Mouse (Mus musculus) thymus, postnatal 25 days (tissue): ENCODE data around the gene Kat6b.

Experiments
- DNase-seq: peaks from one replicate; pipeline ENCODE4 v3.0.0; 2022

The Kat6b gene

DNA sequence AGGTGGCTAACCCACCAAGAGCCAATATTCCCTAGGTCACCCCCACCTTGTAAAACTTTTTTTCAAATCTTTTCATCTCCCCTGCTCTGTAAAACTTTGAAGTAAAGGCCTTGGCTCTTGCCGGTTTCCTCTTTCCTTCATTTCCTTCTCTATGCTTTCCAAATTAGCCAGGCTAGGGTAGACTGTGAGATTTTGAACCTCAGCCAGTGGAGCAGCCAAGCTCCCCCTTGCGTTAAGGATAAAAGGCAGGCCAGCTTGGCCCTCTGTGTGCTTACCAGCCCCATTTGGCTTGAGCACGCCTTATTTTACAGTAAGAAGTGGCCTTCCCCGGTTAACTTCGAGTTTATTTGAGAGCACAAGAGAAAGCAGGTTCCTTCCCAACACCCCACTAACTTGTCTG lies 193.2 kb downstream of the Kat6b start:
- no peak for DNase-seq

DNA sequence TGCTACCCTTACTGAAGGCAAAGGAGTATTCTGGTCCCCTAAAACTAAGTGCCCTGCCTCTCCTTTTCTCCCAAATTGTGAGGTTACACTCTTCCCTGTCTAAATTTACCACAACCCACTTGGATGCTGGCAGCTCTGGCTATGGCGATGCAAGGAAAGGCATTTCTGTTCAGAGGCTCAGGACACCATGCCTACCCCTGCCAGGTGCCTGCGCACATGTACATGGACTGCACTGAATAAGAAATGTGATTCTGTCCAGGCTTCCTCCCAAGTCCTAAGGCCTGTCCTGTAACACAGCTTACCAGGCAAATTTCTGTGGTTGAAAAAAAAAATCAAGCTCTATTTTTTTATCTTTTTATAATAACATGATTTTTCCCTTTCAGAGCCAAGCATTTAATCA lies 195.0 kb downstream of the Kat6b start:
- DNase-seq = no peak

DNA sequence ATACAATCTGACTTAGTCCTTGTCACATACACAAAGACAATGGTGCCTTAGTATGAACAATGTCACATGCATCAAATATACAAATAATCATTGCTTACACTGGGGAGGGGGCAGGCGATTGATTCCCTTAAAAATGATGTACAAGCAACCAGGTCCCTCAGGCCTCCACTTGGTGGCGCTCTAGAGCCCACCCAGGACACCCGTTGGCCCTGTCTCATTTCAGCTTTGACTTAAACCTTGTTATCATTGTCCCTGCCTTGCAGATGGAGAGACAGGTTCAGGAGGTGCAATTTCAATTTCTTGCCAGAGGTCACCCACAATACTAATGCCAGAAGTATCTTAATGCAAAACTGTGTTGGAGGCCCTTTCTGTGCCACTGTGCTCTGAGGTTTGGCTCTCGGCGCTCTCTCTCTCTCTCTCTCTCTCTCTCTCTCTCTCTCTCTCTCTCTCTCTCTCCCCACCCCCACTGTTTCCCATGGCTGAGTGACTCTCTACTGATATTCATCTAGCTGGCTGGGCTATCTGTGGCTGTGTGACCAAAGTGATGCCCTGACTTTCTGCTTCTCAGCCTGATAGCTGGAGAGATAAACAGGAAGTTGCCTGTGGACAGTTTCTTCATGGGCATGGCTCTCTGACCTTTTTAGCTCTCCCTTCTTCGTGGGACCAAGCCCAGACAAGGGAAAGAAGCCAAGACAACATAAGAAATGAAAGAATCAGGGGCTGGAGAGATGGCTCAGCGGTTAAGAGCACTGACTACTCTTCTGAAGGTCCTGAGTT lies 197.5 kb downstream of the Kat6b start:
- peak; percentile 51 for DNase-seq

DNA sequence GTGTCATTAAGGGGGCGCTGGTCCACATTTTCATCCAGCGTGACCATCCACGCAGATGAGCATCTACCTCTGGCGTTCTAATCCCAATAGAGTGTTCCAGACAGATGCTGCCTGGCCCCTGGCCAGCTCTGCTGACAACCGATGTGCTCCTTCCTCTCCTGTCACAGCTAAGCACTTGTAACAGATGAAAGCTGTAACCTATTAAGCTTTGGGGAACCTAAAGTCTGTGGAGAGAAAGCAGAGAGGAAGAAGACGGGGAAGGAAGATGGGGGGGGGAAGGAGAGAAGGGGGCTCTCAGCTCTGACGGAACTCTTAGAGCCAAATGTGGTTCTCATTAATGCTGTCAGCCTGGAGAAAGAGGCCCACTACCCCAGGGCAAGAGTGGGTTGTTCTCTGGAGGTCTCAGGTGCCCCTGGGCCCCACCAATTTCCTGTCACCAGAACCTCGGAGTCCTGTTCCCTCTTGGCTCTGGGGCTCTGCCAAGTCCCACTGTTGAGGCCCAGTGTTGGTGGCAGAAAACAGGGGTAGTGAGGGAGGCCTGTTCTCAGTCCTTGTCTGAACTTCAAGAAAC lies 198.5 kb downstream of the Kat6b start:
- no peak for DNase-seq

DNA sequence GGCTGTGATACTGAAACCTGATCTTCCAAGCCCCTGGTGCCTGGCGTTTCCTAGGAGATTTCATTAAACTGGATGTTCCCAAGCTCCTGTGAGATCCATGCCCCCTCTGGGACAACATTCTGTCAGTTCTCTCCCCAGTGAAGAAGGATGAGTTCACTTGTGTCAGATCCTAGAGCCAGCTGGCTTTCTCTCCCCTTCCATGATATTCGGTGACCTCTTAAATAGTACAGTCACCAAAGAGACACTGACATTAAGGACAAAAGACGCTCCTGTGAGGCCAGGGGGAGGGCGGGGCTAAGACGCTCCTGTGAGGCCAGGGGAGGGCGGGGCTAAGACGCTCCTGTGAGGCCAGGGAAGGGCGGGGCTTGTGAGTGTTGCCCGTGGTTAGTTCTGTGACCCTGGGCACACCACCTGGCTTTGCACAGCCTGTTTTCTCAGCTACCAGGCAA lies 201.5 kb downstream of the Kat6b start:
- peak; percentile 75 for DNase-seq

DNA sequence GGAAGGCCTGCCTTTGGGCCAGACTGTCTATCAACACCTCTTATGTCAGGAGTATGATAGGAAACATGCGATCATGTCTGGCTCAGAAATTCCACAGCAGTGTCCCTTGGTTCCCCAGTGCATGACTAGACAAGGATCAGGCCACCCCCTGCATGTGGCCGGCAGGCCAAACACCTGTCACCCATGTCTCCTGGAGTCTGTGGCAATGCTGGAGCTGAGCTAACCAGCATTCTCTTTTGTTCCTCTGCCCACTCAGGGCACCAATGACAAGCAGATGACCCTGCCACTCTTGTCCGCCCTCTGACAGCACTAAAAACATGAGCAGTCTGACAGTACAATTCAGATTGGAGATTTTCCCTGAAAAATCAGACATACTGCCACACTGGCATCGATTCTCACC lies 202.6 kb downstream of the Kat6b start:
- DNase-seq = no peak

DNA sequence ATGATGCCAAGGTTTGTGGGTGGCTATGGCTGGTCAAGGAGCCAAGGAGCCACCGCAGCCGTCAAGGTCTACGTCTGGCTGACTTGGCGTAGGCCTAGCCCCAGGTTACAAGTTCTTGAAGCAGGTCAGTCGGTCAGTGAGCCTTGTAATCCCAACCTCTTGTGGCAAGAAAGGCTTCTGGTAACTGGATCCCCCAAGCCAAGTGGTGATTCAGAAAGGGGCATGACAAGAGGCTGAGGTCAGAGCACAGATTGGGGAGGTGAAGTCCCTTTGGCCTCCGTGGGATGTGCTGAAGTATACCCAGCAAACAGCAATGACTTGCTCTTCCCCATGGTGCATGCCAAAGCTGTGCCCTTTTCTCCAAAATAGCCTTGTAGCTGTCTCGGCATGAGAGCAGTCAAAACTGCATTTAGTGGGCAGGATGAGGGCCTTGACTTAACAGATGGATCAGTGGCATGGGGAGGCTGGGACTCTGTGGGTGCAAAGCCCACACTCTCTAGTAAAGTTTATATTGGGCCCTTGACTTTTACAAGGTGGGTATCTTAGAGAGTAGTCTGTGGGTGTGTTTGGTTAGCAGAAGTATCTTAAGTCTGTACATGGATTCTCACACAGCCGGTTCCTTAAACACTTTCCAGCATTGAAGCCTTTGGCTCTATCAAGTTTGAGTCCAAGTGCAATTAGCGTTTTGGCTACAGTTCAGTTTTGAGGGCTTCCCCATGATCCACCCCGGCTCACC lies 204.3 kb downstream of the Kat6b start:
- DNase-seq = no peak

DNA sequence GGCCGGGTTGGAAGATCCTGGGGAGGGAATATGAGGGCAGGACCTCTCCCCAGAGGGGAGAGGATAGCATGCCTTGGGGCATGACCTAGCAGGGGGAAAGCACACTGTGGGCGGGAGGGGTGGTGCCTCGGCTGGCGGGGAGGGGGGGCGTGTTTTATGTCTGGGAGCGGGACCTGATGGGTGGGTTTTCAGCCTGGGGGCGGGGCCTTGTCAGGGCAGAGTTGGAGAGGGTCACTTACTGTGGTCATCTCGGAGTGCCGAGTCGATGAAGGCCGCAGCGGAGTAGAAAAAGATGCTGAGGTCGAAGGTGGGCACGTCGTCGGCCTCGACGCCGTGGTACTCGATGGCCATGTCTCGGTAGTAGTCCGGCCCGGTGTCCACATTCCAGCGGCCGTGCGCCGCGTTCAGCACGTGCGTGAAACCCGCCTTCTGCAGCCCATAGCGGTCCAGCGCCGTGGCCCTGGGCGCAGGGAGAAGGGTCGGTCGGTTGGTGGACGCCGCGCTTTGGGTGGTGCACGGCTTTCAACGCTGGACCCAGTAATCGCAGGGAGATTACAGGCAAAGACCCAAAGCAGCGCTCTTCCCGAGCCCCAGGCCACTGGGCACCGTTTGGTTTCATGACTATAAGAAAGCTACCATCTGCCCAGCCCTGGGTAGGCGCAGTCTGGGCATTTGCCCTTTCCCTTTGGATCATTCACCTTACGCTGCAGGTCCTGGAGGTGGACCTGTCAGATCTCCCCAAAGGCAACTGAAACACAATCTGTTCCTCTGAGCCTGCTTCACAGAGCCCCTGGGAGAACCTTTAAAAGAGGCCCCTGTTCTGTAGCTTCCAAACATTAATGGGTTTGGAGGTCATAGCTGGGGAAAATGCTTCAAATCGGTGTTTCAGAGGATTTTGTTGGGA lies 205.4 kb downstream of the Kat6b start:
- DNase-seq = no peak

DNA sequence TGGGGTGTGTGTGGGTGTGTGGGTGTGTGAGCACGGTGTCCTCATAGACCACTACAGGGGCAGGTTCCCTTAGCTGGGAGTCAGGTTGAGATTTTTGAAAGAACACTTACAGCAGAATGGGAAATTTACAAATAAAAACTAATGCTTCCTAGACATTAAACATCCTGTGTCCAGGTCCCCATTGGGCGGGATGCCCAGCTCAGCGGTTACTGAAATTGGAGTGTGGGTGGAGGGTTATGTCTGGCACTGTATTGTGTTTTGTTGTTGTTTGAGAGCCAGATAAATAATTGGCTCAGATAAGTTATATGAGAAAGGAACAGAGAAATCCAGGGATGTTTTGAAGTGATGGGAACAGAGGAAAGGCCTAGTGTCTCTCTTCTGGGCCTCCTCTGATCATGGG lies 209.8 kb downstream of the Kat6b start:
- DNase-seq = no peak

DNA sequence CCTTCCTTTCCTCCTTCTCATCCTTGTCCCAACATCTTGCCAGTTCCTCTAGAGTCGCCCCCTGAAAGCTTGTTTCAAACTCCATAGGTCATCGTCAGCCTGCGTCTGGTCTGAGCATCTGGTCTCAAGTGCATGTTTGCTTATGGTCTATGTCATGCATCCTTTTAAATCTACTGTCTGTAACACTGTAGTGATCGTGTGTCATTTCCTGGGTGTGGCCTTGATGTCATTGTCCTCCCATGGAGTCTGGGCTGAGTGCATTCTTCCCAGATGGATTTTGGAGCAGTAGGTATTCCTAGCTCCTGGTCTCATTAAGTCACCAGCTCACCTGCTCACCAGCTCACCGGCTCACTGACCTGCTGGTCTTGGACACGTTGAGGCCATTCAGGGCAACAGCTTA lies 213.8 kb downstream of the Kat6b start:
- no peak for DNase-seq

DNA sequence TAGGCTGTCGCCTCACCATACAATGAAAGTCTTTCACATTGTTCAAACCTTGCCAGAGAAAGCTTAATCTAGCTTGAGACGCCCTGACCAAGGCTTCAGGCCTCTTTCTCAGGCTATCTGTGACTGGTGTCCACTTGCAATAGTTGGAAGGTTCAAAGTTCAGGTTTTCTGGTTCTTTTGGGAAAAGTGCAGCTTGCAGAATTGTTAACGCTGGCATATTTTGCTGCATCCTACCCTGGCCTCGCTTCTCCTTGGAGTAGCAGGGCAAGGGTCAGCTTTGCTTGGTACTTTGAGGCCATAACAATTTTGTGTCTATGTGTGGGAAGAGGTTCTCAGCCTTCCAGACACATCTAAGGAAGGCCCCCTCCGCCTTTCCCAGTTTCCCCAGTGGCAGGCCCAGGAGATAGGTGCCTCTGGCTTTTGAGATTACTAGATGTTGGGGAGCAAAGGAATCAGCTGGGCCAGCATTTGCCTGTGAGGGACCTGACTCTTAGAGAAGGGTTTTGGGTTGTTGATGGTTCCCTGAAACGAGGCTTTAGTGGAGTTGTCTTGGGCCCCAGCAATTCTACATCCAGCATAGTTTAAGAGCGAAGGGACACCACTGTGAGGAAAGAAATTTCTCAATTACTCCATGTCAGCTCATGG lies 215.1 kb downstream of the Kat6b start:
- DNase-seq = no peak

DNA sequence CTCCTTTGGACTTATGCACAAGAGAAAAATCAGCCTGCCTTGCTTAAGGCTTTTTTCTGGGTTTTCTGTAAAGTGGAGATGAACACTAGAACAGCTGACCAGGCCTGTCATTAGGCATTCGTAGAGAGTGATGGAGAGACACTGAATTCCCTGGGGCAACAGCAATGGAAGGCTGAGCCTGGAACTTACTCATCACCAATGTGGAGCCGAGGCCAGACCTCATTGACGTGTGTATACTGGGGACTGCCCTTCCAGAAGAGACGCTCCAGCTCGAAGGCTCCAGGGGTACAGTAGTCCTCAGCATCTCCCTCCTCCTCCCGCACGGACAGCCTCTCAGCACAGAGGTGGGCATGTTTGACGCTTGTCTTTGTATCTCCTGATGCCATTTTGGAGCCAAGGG lies 221.5 kb downstream of the Kat6b start:
- no peak for DNase-seq

DNA sequence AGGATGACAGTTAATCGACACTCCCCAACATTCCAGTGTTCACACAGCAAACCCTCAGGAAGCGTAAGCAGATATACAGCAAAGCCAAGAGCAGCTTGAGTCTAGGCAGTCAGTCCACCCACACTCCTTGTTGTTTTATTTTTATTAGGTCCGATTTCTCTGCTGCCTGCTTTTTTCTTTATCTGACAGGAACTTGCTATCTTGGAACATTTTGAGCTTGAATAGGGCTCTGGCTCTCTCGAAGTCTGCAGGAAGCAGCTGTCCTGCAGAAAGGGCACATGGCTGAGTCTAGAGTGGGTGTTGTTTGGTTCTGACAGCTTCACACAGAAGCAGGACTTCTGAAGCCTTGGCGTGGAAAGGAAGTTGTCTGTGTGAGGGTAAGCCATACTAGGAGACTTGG lies 222.0 kb downstream of the Kat6b start:
- no peak for DNase-seq

DNA sequence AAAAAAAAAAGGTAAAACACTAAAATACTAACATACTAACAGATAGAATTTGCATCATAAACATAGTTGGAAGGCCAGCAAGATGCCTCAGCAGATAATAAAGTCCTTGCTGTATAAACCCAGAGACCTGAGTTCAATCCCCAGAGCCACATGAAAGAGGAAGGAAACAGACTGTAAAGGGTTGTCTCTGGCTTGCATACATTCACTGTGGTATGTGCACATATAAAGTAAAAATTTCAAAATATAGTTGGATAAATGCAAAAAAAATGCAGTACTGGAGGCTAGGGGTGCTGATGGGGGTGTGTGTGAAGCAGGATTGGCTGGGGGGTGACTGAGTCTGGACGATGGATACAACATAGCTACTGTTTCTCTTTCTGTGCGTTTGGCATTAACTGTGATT lies 224.2 kb downstream of the Kat6b start:
- DNase-seq = no peak

DNA sequence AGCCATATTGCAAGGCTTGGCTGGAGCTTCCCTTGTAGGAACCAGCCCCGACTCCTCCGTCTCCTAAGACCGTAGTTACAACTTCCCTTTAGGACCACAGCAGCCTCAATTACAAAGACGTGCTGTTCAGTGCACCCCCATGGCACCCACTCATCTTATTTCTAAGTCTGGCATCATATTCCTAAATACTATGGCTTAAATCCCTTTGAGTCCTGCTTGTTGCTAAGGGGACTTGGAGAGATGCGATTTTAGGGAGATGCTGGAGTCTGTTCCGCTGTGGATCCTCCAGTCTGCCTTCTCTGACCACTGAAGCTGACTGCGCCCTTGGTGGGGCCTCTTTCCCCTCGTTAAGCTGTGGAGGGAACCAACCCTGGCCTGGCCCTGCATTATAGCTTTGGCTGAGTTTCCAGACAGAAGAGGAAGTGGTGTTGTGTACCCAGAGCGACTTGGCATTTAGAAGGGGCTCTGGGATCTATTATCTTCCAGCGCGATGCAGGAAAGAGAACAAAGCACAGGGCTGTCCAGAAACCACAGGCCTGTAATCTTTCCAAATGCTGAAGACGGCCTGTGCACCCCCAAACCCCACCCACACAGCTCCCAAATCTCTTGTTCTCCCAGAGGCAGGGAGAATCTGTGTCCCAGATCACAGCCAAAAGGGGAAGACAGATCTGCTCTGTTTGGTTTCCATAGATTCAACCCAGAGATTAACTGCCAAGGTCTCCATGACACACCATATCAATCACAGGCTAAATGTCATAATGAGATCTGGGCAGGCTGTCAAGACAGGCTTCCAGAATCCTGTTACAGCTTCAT lies 225.7 kb downstream of the Kat6b start:
- no peak for DNase-seq

DNA sequence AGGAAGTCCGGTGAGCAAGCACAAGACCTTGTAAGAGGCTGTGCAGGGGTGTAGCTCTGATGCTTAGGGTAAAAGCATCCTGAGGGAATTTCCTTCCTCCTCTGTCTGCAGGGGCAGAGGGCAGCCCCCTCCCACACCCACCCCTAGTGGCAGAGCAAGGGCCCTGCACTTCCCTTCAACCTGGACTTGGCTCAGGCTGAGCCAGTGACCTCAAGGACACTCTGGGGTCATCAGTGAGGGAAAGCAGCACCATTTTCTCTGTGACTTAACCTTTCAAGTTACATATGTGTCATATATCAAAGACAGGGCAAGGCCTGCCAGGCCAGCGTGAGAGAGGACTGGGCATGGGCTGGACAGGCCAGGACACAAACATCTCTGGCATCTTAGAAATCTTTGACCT lies 228.3 kb downstream of the Kat6b start:
- DNase-seq = no peak

DNA sequence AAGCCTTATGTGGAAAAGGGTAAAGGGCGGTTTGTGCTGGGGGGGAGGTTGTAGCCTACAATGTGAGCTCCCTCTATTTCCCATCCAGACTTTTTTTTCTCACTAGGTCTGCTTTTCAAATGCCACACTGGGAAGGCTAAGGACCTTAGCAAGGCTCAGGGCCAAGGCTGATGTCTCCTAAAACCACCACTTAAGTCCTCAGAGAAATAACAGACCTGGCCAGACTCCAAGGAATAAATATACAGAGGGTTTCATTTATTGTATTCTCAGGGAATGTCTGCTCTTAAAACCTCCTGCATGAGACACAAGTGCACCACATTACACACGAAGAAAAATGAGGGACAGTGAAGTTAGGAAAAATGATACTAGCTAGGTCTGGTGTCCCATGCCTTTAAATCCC lies 230.0 kb downstream of the Kat6b start:
- DNase-seq = no peak

DNA sequence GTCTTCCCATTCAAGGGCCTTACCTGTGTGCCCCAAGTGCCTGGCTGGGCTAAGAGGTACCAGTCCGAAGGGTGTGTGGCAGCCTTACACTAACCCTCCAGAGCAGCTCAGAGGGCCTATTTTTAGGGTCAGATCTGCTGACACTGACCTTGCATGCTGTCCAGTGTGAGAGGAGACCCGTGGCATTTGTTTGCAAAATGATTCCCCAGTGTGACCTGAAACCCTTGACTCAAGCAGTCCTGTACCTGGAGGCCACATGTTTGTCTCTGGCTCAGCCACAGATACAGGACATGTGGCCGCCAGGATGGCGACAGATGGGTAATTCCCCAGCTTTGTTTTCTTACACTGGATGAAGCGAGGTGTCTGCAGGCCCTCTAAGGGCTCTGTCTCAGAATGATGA lies 233.3 kb downstream of the Kat6b start, which contains the start of gene Dupd1:
Dupd1 (minus strand) TSS at position 91 of the 400 bp plus-strand sequence.
- DNase-seq = no peak

DNA sequence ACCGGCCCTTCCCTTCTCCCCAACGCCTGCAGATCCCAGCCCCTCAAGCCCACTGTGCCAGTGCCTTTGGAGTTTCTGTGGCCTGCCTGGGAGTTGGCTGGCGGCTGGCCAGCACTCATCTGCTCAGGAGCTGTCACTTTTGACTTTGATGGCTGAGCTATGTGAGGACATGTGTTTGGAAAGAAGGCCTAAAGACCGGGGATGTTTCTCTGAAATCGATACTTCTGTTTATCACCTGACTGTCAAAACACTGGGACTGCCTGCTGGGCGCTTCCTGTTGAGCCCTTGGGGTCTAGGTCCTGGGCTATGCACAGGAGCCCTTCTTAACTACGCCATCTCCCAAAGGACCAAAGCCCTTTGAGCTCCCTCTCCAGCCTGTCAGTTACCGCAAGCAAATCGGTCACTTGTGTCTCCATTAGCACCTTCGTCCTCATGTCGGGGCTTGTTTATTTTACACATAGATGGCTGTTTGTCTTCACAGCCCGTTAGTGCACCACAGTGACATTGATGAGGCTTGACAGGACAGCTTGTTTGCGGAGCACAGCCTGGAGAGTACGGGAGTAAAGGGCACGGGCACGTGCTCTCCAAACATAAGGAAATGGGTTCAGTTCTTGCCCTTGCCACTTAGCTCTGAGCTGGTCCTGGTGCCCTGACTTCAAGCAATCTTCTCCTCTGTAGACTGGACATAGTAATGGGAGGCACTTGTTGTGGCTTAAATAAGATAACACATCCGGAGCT lies 238.6 kb downstream of the Kat6b start:
- DNase-seq = no peak

DNA sequence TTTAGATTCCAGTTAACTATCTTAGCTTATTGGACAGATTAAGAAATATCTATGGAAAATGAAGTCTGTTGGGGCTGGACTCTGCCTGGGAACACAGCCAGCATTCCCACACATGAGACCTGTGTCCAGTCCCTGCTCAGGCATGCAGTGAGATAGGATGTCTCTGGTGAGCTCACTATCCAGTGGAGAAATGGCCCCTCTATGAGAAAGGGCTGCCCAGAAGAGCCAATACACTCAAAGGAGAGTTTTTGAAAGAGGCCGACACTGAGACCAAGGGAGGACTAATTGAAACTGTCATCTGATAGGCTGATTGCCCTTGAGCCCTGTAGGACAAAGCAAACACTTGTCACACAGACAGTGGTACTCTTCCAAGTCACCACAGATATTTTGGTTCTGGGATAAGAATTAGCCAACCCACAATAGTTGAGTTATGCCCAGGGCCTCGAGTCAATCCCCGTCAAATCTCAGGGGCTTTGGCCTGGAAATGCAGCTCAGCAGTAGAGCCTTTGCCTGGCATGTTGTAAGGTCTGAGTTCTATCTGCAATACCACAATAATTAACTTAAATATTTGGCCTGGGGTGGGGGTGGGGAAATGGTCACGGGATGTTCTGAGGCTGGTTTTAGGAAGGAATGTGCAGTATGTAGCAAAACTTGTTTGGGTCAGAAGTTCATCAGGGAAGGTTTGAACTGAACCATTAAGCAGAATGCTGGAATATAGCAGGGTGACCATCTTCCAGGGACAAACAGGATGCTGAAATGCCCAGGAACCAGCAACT lies 239.4 kb downstream of the Kat6b start:
- DNase-seq = no peak
